Mouse (Mus musculus): ENCODE data around the gene S100a1. TPM values are rescaled to one million over a fixed set of nuclear protein-coding genes. Genes with fewer than 3 reads are reported as not detected.

The S100a1 gene
- polyA plus RNA-seq, 1 experiment from 2014 or later = 49.6 TPM

GRCm38 (mm10) chr3:90515789-90516188, 1.6 kb upstream of the S100a1 start:
- no peak overlapping the region for H3K9ac ChIP-seq (ENCODE audit: low read depth, low read length)
- peaks cover 6% of the 10 kb centered on the region; the same call in 1 of the 2 replicates for H3K27me3 ChIP-seq (replicated peaks; ENCODE audit: control insufficient read depth, insufficient read depth, low read length)
- ATAC-seq (ENCODE audit: low read depth) (no peak), DNase-seq (ENCODE audit: low spot score) (no peak)
- H3K9me3 ChIP-seq (ENCODE audit: control insufficient read depth, low read length) = no peaks in the 10 kb centered on the region
- H3K27ac ChIP-seq (replicated peaks; ENCODE audit: low read depth, low read length) = no peak overlapping the region
- 88% methylated on average over 4 of the region's 4 CpGs for WGBS
- H3K4me2 ChIP-seq (ENCODE audit: low read depth, low read length) = no peak overlapping the region
- H3K36me3 ChIP-seq (ENCODE audit: control insufficient read depth, insufficient read depth, low read length) = no peaks in the 10 kb centered on the region
- H3K4me3 ChIP-seq (ENCODE audit: low read depth, low read length) = no peak overlapping the region
- peaks cover 15% of the 10 kb centered on the region for H3K4me1 ChIP-seq (ENCODE audit: control insufficient read depth, insufficient read depth, low read length)

GRCm38 (mm10) chr3:90515242-90515641, 1.1 kb upstream of the S100a1 start:
- Histone ChIP-seq H3K4me2 (ENCODE audit: low read depth, low read length) (peak overlapping the region; percentile 62), H3K4me1 (ENCODE audit: control insufficient read depth, insufficient read depth, low read length) (peaks cover 15% of the 10 kb centered on the region), H3K27me3 (replicated peaks; ENCODE audit: control insufficient read depth, insufficient read depth, low read length) (peaks cover 6% of the 10 kb centered on the region; the same call in 1 of the 2 replicates), H3K9me3 (ENCODE audit: control insufficient read depth, low read length) (no peaks in the 10 kb centered on the region), H3K27ac (replicated peaks; ENCODE audit: low read depth, low read length) (no peak overlapping the region), H3K4me3 (ENCODE audit: low read depth, low read length) (peak overlapping the region; percentile 42), H3K9ac (ENCODE audit: low read depth, low read length) (peak overlapping the region; percentile 57), H3K36me3 (ENCODE audit: control insufficient read depth, insufficient read depth, low read length) (no peaks in the 10 kb centered on the region)
- DNase-seq (ENCODE audit: low spot score) (no peak), ATAC-seq (ENCODE audit: low read depth) (no peak)
- 50% methylated on average over 1 of the region's 1 CpGs for WGBS

GRCm38 (mm10) chr3:90514691-90515090, 499 bp upstream of the S100a1 start:
- Histone ChIP-seq H3K36me3 (ENCODE audit: control insufficient read depth, insufficient read depth, low read length) (no peaks in the 10 kb centered on the region), H3K4me1 (ENCODE audit: control insufficient read depth, insufficient read depth, low read length) (peaks cover 15% of the 10 kb centered on the region), H3K9ac (ENCODE audit: low read depth, low read length) (peak overlapping the region; percentile 57), H3K4me3 (ENCODE audit: low read depth, low read length) (peak overlapping the region; percentile 42), H3K27ac (replicated peaks; ENCODE audit: low read depth, low read length) (no peak overlapping the region), H3K27me3 (replicated peaks; ENCODE audit: control insufficient read depth, insufficient read depth, low read length) (peaks cover 6% of the 10 kb centered on the region; the same call in 1 of the 2 replicates), H3K9me3 (ENCODE audit: control insufficient read depth, low read length) (no peaks in the 10 kb centered on the region), H3K4me2 (ENCODE audit: low read depth, low read length) (peak overlapping the region; percentile 62)
- ATAC-seq (ENCODE audit: low read depth) (peak; percentile 87), DNase-seq (ENCODE audit: low spot score) (peak; percentile 88)
- WGBS = 1% methylated on average over 10 of the region's 10 CpGs

GRCm38 (mm10) chr3:90512948-90513642, 1.1 kb downstream of the S100a1 start:
- ATAC-seq (ENCODE audit: low read depth) (no peak), DNase-seq (ENCODE audit: low spot score) (no peak)
- no peak overlapping the region for H3K9ac ChIP-seq (ENCODE audit: low read depth, low read length)
- H3K27ac ChIP-seq (replicated peaks; ENCODE audit: low read depth, low read length) = no peak overlapping the region
- no peak overlapping the region for H3K4me3 ChIP-seq (ENCODE audit: low read depth, low read length)
- no peaks in the 10 kb centered on the region for H3K9me3 ChIP-seq (ENCODE audit: control insufficient read depth, low read length)
- H3K4me2 ChIP-seq (ENCODE audit: low read depth, low read length) = peak overlapping the region; percentile 5; the same call in 1 of the 2 replicates
- 74% methylated on average over 9 of the region's 9 CpGs for WGBS
- H3K27me3 ChIP-seq (replicated peaks; ENCODE audit: control insufficient read depth, insufficient read depth, low read length) = peaks cover 6% of the 10 kb centered on the region; the same call in 1 of the 2 replicates
- H3K4me1 ChIP-seq (ENCODE audit: control insufficient read depth, insufficient read depth, low read length) = peaks cover 16% of the 10 kb centered on the region
- H3K36me3 ChIP-seq (ENCODE audit: control insufficient read depth, insufficient read depth, low read length) = no peaks in the 10 kb centered on the region

- no peak overlapping the region for H3K4me2 ChIP-seq (ENCODE audit: low read depth, low read length)
- no peaks in the 10 kb centered on the region for H3K9me3 ChIP-seq (ENCODE audit: control insufficient read depth, low read length)
- H3K27me3 ChIP-seq (replicated peaks; ENCODE audit: control insufficient read depth, insufficient read depth, low read length) = peaks cover 6% of the 10 kb centered on the region; the same call in 1 of the 2 replicates
- H3K4me1 ChIP-seq (ENCODE audit: control insufficient read depth, insufficient read depth, low read length) = peaks cover 24% of the 10 kb centered on the region
- H3K9ac ChIP-seq (ENCODE audit: low read depth, low read length) = no peak overlapping the region
- H3K27ac ChIP-seq (replicated peaks; ENCODE audit: low read depth, low read length) = no peak overlapping the region
- H3K4me3 ChIP-seq (ENCODE audit: low read depth, low read length) = no peak overlapping the region
- peaks cover 4% of the 10 kb centered on the region for H3K36me3 ChIP-seq (ENCODE audit: control insufficient read depth, insufficient read depth, low read length)
- ATAC-seq (ENCODE audit: low read depth) = no peak
- DNase-seq (ENCODE audit: low spot score) = no peak
- 80% methylated on average over 5 of the region's 5 CpGs for WGBS
These were observed 1.9 kb downstream of the S100a1 start for GRCm38 (mm10) chr3:90512276-90512675.

GRCm38 (mm10) chr3:90509747-90510123, 4.5 kb downstream of the S100a1 start:
- Histone ChIP-seq H3K36me3 (ENCODE audit: control insufficient read depth, insufficient read depth, low read length) (peaks cover 30% of the 10 kb centered on the region), H3K9me3 (ENCODE audit: control insufficient read depth, low read length) (no peaks in the 10 kb centered on the region), H3K27ac (replicated peaks; ENCODE audit: low read depth, low read length) (peak overlapping the region; percentile 74; the same call in 1 of the 2 replicates), H3K9ac (ENCODE audit: low read depth, low read length) (no peak overlapping the region), H3K27me3 (replicated peaks; ENCODE audit: control insufficient read depth, insufficient read depth, low read length) (peaks cover 6% of the 10 kb centered on the region; the same call in 1 of the 2 replicates), H3K4me3 (ENCODE audit: low read depth, low read length) (peak overlapping the region; percentile 95), H3K4me2 (ENCODE audit: low read depth, low read length) (peak overlapping the region; percentile 64), H3K4me1 (ENCODE audit: control insufficient read depth, insufficient read depth, low read length) (peaks cover 15% of the 10 kb centered on the region; the same call in 1 of the 2 replicates)
- WGBS = 27% methylated on average over 2 of the region's 2 CpGs
- DNase-seq (ENCODE audit: low spot score) (no peak), ATAC-seq (ENCODE audit: low read depth) (no peak)

- Histone ChIP-seq H3K9ac (ENCODE audit: low read depth, low read length) (peak within 1 kb of the TSS; percentile 99), H3K4me1 (ENCODE audit: control insufficient read depth, insufficient read depth, low read length) (peaks cover 14% of the 10 kb centered on the region; the same call in 1 of the 2 replicates), H3K27ac (replicated peaks; ENCODE audit: low read depth, low read length) (peak within 1 kb of the TSS; percentile 94), H3K27me3 (replicated peaks; ENCODE audit: control insufficient read depth, insufficient read depth, low read length) (peaks cover 6% of the 10 kb centered on the region; the same call in 1 of the 2 replicates), H3K4me2 (ENCODE audit: low read depth, low read length) (peak within 1 kb of the TSS; percentile 64), H3K4me3 (ENCODE audit: low read depth, low read length) (peak within 1 kb of the TSS; percentile 95), H3K36me3 (ENCODE audit: control insufficient read depth, insufficient read depth, low read length) (peaks cover 36% of the 10 kb centered on the region), H3K9me3 (ENCODE audit: control insufficient read depth, low read length) (no peaks in the 10 kb centered on the region)
- WGBS = under 1% methylated on average over 49 of the region's 66 CpGs
- DNase-seq (ENCODE audit: low spot score) (peak; percentile 99), ATAC-seq (ENCODE audit: low read depth) (peak; percentile 92)
These were observed 5.0 kb downstream of the S100a1 start, which contains the start of gene Chtop for GRCm38 (mm10) chr3:90508950-90509746. Gene Chtop, minus strand, starts transcription at chr3:90509498.

GRCm38 (mm10) chr3:90508287-90508949, 5.8 kb downstream of the S100a1 start:
- ATAC-seq (ENCODE audit: low read depth) (peak; percentile 3; the same call in 1 of the 2 replicates), DNase-seq (ENCODE audit: low spot score) (no peak)
- Histone ChIP-seq H3K9me3 (ENCODE audit: control insufficient read depth, low read length) (no peaks in the 10 kb centered on the region), H3K36me3 (ENCODE audit: control insufficient read depth, insufficient read depth, low read length) (peaks cover 43% of the 10 kb centered on the region), H3K4me1 (ENCODE audit: control insufficient read depth, insufficient read depth, low read length) (peaks cover 10% of the 10 kb centered on the region; the same call in 1 of the 2 replicates), H3K27me3 (replicated peaks; ENCODE audit: control insufficient read depth, insufficient read depth, low read length) (peaks cover 5% of the 10 kb centered on the region; the same call in 1 of the 2 replicates), H3K4me2 (ENCODE audit: low read depth, low read length) (peak overlapping the region; percentile 64), H3K27ac (replicated peaks; ENCODE audit: low read depth, low read length) (peak overlapping the region; percentile 94), H3K4me3 (ENCODE audit: low read depth, low read length) (peak overlapping the region; percentile 95), H3K9ac (ENCODE audit: low read depth, low read length) (peak overlapping the region; percentile 99)
- 3% methylated on average over 20 of the region's 20 CpGs for WGBS
